Mouse (Mus musculus) thymus, postnatal 10 days (tissue): ENCODE measurements at regions not wholly inside any gene's neighbourhood (a gene's known extent, or its start where the extent isn't known, plus 50 kb on each side); places are given as distances from the start of the nearest gene placed in this dataset.

Experiments
- DNase-seq, 2 experiments: peaks; one replicate each; pipeline ENCODE4 v3.0.0; 2021; ENCODE audit warnings: low spot score in 2 of 2

GRCm38 (mm10) chr16:77400276-77400891 is 201.5 kb downstream of the Gm11146 start:
- no peak for DNase-seq

GRCm38 (mm10) chr16:77399846-77400275 is 202.0 kb downstream of the Gm11146 start:
- DNase-seq: no peak

GRCm38 (mm10) chr16:77394054-77394716 is 207.7 kb downstream of the Gm11146 start:
- no peak for DNase-seq

GRCm38 (mm10) chr16:77393470-77393869 is 208.4 kb downstream of the Gm11146 start:
- no peak for DNase-seq

GRCm38 (mm10) chr16:77392205-77392604 is 209.7 kb downstream of the Gm11146 start:
- DNase-seq: no peak

- no peak for DNase-seq
Observed at GRCm38 (mm10) chr16:77384021-77384729, 217.7 kb downstream of the Gm11146 start.

- DNase-seq: no peak
Observed at GRCm38 (mm10) chr16:77382790-77383189, 219.1 kb downstream of the Gm11146 start.

GRCm38 (mm10) chr16:77372768-77373167 is 229.1 kb downstream of the Gm11146 start:
- no peak for DNase-seq

GRCm38 (mm10) chr16:77369810-77370209 is 232.1 kb downstream of the Gm11146 start:
- DNase-seq: no peak

- DNase-seq: no peak
Observed at GRCm38 (mm10) chr16:77365254-77365653, 236.6 kb downstream of the Gm11146 start.

- no peak for DNase-seq
Observed at GRCm38 (mm10) chr16:77364439-77364838, 237.5 kb downstream of the Gm11146 start.

- no peak for DNase-seq
Observed at GRCm38 (mm10) chr16:77359190-77359589, 242.7 kb downstream of the Gm11146 start.

- DNase-seq: no peak
Observed at GRCm38 (mm10) chr16:77355260-77355659, 246.6 kb downstream of the Gm11146 start.

GRCm38 (mm10) chr16:77354201-77354712 is 247.6 kb downstream of the Gm11146 start:
- no peak for DNase-seq

- no peak for DNase-seq
Observed at GRCm38 (mm10) chr16:77346128-77346527, 255.8 kb downstream of the Gm11146 start.

- DNase-seq: no peak
Observed at GRCm38 (mm10) chr16:77332285-77332684, 269.6 kb downstream of the Gm11146 start.

GRCm38 (mm10) chr16:77330996-77331395 is 270.9 kb downstream of the Gm11146 start:
- DNase-seq: peak; percentile 19 to 38

- DNase-seq: no peak
Observed at GRCm38 (mm10) chr16:77329711-77330530, 272.0 kb downstream of the Gm11146 start.

GRCm38 (mm10) chr16:77329160-77329691 is 272.7 kb downstream of the Gm11146 start:
- peak; percentile 4 to 9 for DNase-seq

GRCm38 (mm10) chr16:77328628-77329159 is 273.2 kb downstream of the Gm11146 start:
- DNase-seq: no peak

- no peak for DNase-seq
Observed at GRCm38 (mm10) chr16:77328049-77328448, 273.8 kb downstream of the Gm11146 start.
